Mouse (Mus musculus): Measurements from ENCODE around the gene Zan.

Gene Zan

GRCm38 (mm10) chr5:137419105-137419504, 57.8 kb downstream of the Zan start:
- in situ Hi-C loops (cut with MboI): no loop called here

- in situ Hi-C loops (cut with MboI): no loop called here
Measured at GRCm38 (mm10) chr5:137414253-137414652, 62.6 kb downstream of the Zan start.

GRCm38 (mm10) chr5:137411235-137411634, 65.6 kb downstream of the Zan start:
- in situ Hi-C loops (cut with MboI): no loop called here

- in situ Hi-C loops (cut with MboI): no loop called here
Measured at GRCm38 (mm10) chr5:137410549-137410948, 66.3 kb downstream of the Zan start.

GRCm38 (mm10) chr5:137410066-137410465, 66.8 kb downstream of the Zan start:
- in situ Hi-C loops (cut with MboI): no loop called here

- in situ Hi-C loops (cut with MboI): no loop called here
Measured at GRCm38 (mm10) chr5:137409451-137409850, 67.4 kb downstream of the Zan start.

GRCm38 (mm10) chr5:137404081-137404480, 72.8 kb downstream of the Zan start:
- in situ Hi-C loops (cut with MboI): no loop called here

- in situ Hi-C loops (cut with MboI): no loop called here
Measured at GRCm38 (mm10) chr5:137394456-137394855, 82.4 kb downstream of the Zan start.

- in situ Hi-C loops (cut with MboI): no loop called here
Measured at GRCm38 (mm10) chr5:137391641-137392040, 85.2 kb downstream of the Zan start.

GRCm38 (mm10) chr5:137386712-137387111, 90.2 kb downstream of the Zan start:
- in situ Hi-C loops (cut with MboI): no loop called here

- in situ Hi-C loops (cut with MboI): no loop called here
Measured at GRCm38 (mm10) chr5:137383441-137383840, 93.4 kb downstream of the Zan start.

- in situ Hi-C loops (cut with MboI): no loop called here
Measured at GRCm38 (mm10) chr5:137381152-137381551, 95.7 kb downstream of the Zan start.

GRCm38 (mm10) chr5:137377603-137378002, 99.3 kb downstream of the Zan start:
- in situ Hi-C loops (cut with MboI): no loop called here

GRCm38 (mm10) chr5:137377176-137377575, 99.7 kb downstream of the Zan start:
- in situ Hi-C loops (cut with MboI): no loop called here

GRCm38 (mm10) chr5:137376722-137377121, 100.1 kb downstream of the Zan start:
- in situ Hi-C loops (cut with MboI): no loop called here

- in situ Hi-C loops (cut with MboI): no loop called here
Measured at GRCm38 (mm10) chr5:137376198-137376597, 100.7 kb downstream of the Zan start.

- in situ Hi-C loops (cut with MboI): no loop called here
Measured at GRCm38 (mm10) chr5:137375627-137376026, 101.2 kb downstream of the Zan start.

GRCm38 (mm10) chr5:137374521-137375080, 102.3 kb downstream of the Zan start:
- in situ Hi-C loops (cut with MboI): no loop called here

- in situ Hi-C loops (cut with MboI): no loop called here
Measured at GRCm38 (mm10) chr5:137373371-137373950, 103.4 kb downstream of the Zan start.

GRCm38 (mm10) chr5:137369665-137370064, 107.2 kb downstream of the Zan start:
- in situ Hi-C loops (cut with MboI): no loop called here

- in situ Hi-C loops (cut with MboI): no loop called here
Measured at GRCm38 (mm10) chr5:137358382-137358781, 118.5 kb downstream of the Zan start.

- in situ Hi-C loops (cut with MboI): no loop called here
Measured at GRCm38 (mm10) chr5:137354091-137354490, 122.8 kb downstream of the Zan start.

GRCm38 (mm10) chr5:137352011-137352975, 124.6 kb downstream of the Zan start:
- in situ Hi-C loops (cut with MboI): no loop called here

Data from mature B cell (primary cell).